ENCODE assay signal across 8 mouse cellular contexts in genomic region chr12:110590804-110591259, GRCm38 (mm10). TPM values are rescaled to one million over a fixed set of nuclear protein-coding genes. Genes with fewer than 3 reads are reported as not detected.
A peak's percentile ranks its signal among the peaks of the same experiment; 100 is the strongest.
DNase-seq lines count a peak whose midpoint lies in the region; ATAC-seq and TF ChIP-seq lines count a peak whose summit lies in the region.

No protein-coding gene starts in this region.

- TF ChIP-seq CTCF in left cerebral cortex, adult 2 months (IDR thresholded peaks at IDR 0.05) = no peak
- no peak for TF ChIP-seq CTCF in cortical plate, adult 2 months (IDR thresholded peaks at IDR 0.05; ENCODE audit: extremely low read depth, insufficient read depth, low read length)

- H3K4me2 ChIP-seq in intestine, embryonic 15.5 days (replicated peaks) = peak overlapping the region; percentile 86
- H3K4me2 ChIP-seq in neural tube, embryonic 12.5 days (replicated peaks) = peak overlapping the region; percentile 94

- 1% methylated on average over 15 of the region's 15 CpGs for WGBS in intestine, embryonic 15.5 days
- 2% methylated on average over 15 of the region's 15 CpGs for WGBS in neural tube, embryonic 12.5 days

- intact Hi-C loops in left cerebral cortex, adult 2 months (cut with DNase I) = loop anchor here (1.0 to 2.0 kb wide), 3 partner anchors 10 to 250 kb away; partner anchors contain the start of genes Dync1h1 and Mok

- H3K4me3 ChIP-seq in left cerebral cortex, adult 2 months = peak overlapping the region; percentile 82
- H3K4me3 ChIP-seq in cortical plate, adult 2 months (ENCODE audit: insufficient read depth, low read length) = peak overlapping the region; percentile 90
- H3K4me3 ChIP-seq in intestine, embryonic 15.5 days (replicated peaks) = peak overlapping the region; percentile 80
- peak overlapping the region; percentile 81 for H3K4me3 ChIP-seq in neural tube, embryonic 12.5 days

- no peak for DNase-seq in left cerebral cortex, adult 2 months (ENCODE audit: extremely low spot score in 1 of 2, low spot score in 2 of 2)
- no peak for DNase-seq in left cerebral cortex, adult 18-20 months (ENCODE audit: low spot score in 2 of 2)
- no peak for DNase-seq in cerebellum, adult 18-20 months
- DNase-seq in adrenal gland, adult (ENCODE audit: inconsistent age in 2 of 2, low spot score in 1 of 2) = no peak
- no peak for DNase-seq in embryo, embryonic 10 days (ENCODE audit: low spot score)

- H3K27me3 ChIP-seq in intestine, embryonic 15.5 days (replicated peaks) = no peaks in the 10 kb centered on the region
- no peaks in the 10 kb centered on the region for H3K27me3 ChIP-seq in neural tube, embryonic 12.5 days (replicated peaks)

- peak; percentile 3 for ATAC-seq in intestine, embryonic 15.5 days
- ATAC-seq in neural tube, embryonic 12.5 days (ENCODE audit: low FRiP score, low read depth) = no peak; the same call in 1 of the 2 replicates

- no peaks in the 10 kb centered on the region for H3K9me3 ChIP-seq in intestine, embryonic 15.5 days
- no peaks in the 10 kb centered on the region for H3K9me3 ChIP-seq in neural tube, embryonic 12.5 days

- peaks cover 2% of the 10 kb centered on the region; the same call in 1 of the 2 replicates for H3K4me1 ChIP-seq in cortical plate, adult 2 months (ENCODE audit: control insufficient read depth, insufficient read depth, low read length)
- H3K4me1 ChIP-seq in intestine, embryonic 15.5 days (replicated peaks) = 0 out of 2 replicates have a peak, but pooled peaks cover 12% of the 10 kb centered on the region
- H3K4me1 ChIP-seq in neural tube, embryonic 12.5 days = peaks cover 14% of the 10 kb centered on the region

- peak overlapping the region; percentile 85 for H3K9ac ChIP-seq in intestine, embryonic 15.5 days
- peak overlapping the region; percentile 73 for H3K9ac ChIP-seq in neural tube, embryonic 12.5 days

- H3K27ac ChIP-seq in left cerebral cortex, adult 2 months = peak overlapping the region; percentile 100
- H3K27ac ChIP-seq in cortical plate, adult 2 months (ENCODE audit: insufficient read depth, low read length) = peak overlapping the region; percentile 68
- H3K27ac ChIP-seq in intestine, embryonic 15.5 days = peak overlapping the region; percentile 94
- H3K27ac ChIP-seq in neural tube, embryonic 12.5 days = peak overlapping the region; percentile 62

- no peaks in the 10 kb centered on the region for H3K36me3 ChIP-seq in intestine, embryonic 15.5 days
- no peaks in the 10 kb centered on the region for H3K36me3 ChIP-seq in neural tube, embryonic 12.5 days

- no peak for TF ChIP-seq POLR2A in cortical plate, adult 2 months (IDR thresholded peaks at IDR 0.05; ENCODE audit: extremely low read depth, insufficient read depth, low read length)

RNA-seq across cellular contexts. Expression of gene Dync1h1, which starts 10.4 kb away (rescaled TPM):
- total RNA-seq in left cerebral cortex, adult 2 months (2021) = 100 to 1,000 TPM; 324 to 346 TPM
- 100 to 1,000 TPM; 309 to 310 TPM for total RNA-seq in left cerebral cortex, adult 18-20 months (2021)
- polyA plus RNA-seq in cortical plate, adult 2 months (2012; rRNA removed) = 279 and 350 TPM in 2 replicates
- polyA plus RNA-seq in intestine, embryonic 15.5 days (2015; fragmentation: Nextera tagmentation; extraction: Ambion mirVana) = 35.7 and 38.6 TPM in 2 replicates
- polyA plus RNA-seq in neural tube, embryonic 12.5 days (2016; fragmentation: Nextera tagmentation; extraction: Ambion mirVana) = 86.6 and 87.9 TPM in 2 replicates
